Mouse (Mus musculus): ENCODE measurements around the gene Rps6ka3. TPM values are rescaled to one million over a fixed set of nuclear protein-coding genes. Genes with fewer than 3 reads are reported as not detected.
A peak's percentile ranks its signal among the peaks of the same experiment; 100 is the strongest.

The Rps6ka3 gene
- total RNA-seq (2021): 10 to 100 TPM; 55.3 to 73.1 TPM
- long read RNA-seq, experiment 1, partial matches to known transcripts: 3 of 8 reads
- long read RNA-seq, experiment 1, other reads (novel, unspliced or antisense): 5 of 8 reads
- long read RNA-seq, experiment 2, full-length matches to known transcripts: 1 of 3 reads
- long read RNA-seq, experiment 2, partial matches to known transcripts: 0 of 3 reads
- long read RNA-seq, experiment 2, other reads (novel, unspliced or antisense): 2 of 3 reads

- DNase-seq: no peak
These were observed at the start of gene Rps6ka3 for GRCm38 (mm10) chrX:159210007-159210406. Gene Rps6ka3 (plus strand): TSS chrX:159210307.

GRCm38 (mm10) chrX:159169200-159169599, 40.9 kb upstream of the Rps6ka3 start:
- DNase-seq: no peak

- DNase-seq: no peak
These were observed 38.5 kb upstream of the Rps6ka3 start for GRCm38 (mm10) chrX:159171579-159171978.

GRCm38 (mm10) chrX:159191581-159191980, 18.5 kb upstream of the Rps6ka3 start:
- DNase-seq: no peak

GRCm38 (mm10) chrX:159199495-159199894, 10.6 kb upstream of the Rps6ka3 start:
- DNase-seq: no peak

- DNase-seq: no peak
These were observed 10.0 kb upstream of the Rps6ka3 start for GRCm38 (mm10) chrX:159200101-159200500.

- no peak for DNase-seq
These were observed 931 bp downstream of the Rps6ka3 start for GRCm38 (mm10) chrX:159210892-159211583.

- no peak for DNase-seq
These were observed 5.1 kb downstream of the Rps6ka3 start for GRCm38 (mm10) chrX:159215253-159215652.

- no peak for DNase-seq
These were observed 12.4 kb downstream of the Rps6ka3 start for GRCm38 (mm10) chrX:159222474-159222873.

- DNase-seq: no peak
These were observed 27.2 kb downstream of the Rps6ka3 start for GRCm38 (mm10) chrX:159237275-159237674.

GRCm38 (mm10) chrX:159254001-159254884, 44.1 kb downstream of the Rps6ka3 start:
- peak; percentile 33 for DNase-seq

GRCm38 (mm10) chrX:159255123-159255978, 45.2 kb downstream of the Rps6ka3 start:
- peak; percentile 90 for DNase-seq

GRCm38 (mm10) chrX:159256040-159256852, 46.1 kb downstream of the Rps6ka3 start:
- DNase-seq: peak; percentile 6

- DNase-seq: peak; percentile 58
These were observed 46.9 kb downstream of the Rps6ka3 start for GRCm38 (mm10) chrX:159256921-159257421.

- DNase-seq: no peak
These were observed 54.6 kb downstream of the Rps6ka3 start for GRCm38 (mm10) chrX:159264681-159265080.

- DNase-seq: no peak
These were observed 59.0 kb downstream of the Rps6ka3 start for GRCm38 (mm10) chrX:159269072-159269471.

- DNase-seq: no peak
These were observed 76.7 kb downstream of the Rps6ka3 start for GRCm38 (mm10) chrX:159286765-159287164.

GRCm38 (mm10) chrX:159295879-159296278, 85.8 kb downstream of the Rps6ka3 start:
- no peak for DNase-seq

- no peak for DNase-seq
These were observed 92.5 kb downstream of the Rps6ka3 start for GRCm38 (mm10) chrX:159302349-159303311.

Measured in gastrocnemius, postnatal 25 days (tissue).